Mouse (Mus musculus) frontal cortex, adult (tissue): ENCODE results near the gene Samd4b.

Source experiments
- ATAC-seq: cut with Nextera tagmentation; 2 replicates; pipeline ENCODE4 v1.9.2; 2017; ENCODE audit warnings: mild to moderate bottlenecking, moderate library complexity, mixed read lengths; ENCODE audit not compliant: low TSS enrichment

Samd4b gene

DNA sequence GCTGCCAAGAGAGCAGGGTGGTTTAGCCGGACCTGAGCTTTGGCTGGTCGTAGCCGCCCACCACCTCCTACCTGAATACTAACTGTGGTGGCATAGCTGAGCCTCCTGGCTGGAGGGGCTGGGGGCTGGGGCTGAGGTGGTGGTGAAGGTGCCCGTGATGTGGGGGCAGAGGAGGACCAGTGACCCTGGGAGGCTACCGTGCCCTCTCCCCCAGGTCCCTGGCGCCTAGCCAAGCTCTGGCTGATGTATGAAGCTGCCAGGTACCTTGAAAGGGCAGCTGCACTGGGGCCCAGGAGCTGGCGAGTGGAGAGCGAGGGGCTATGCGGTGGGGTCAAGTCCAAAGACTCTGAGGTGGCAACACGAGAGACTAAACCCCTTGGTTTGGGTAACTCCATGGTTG, 238.1 kb downstream of the Samd4b start:
- ATAC-seq, result no peak

DNA sequence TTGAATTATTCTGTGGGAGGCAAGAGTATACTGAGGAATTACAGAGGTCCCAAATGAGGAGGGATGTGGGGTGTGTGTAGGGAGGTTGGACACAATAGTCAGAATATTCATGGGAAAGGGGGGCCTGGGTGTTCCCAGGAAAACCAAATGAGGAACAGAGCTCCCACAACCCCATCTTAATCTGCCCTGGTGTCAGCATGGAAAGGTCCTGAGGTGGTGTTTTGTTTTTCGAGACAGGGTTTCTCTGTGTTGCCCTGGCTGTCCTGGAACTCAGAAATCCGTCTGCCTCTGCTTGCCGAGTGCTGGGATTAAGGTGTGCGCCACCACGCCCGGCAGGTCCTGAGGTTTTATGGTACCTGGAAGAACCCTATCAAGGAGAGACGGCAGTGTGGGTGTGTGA, 239.5 kb downstream of the Samd4b start:
- ATAC-seq, result no peak

DNA sequence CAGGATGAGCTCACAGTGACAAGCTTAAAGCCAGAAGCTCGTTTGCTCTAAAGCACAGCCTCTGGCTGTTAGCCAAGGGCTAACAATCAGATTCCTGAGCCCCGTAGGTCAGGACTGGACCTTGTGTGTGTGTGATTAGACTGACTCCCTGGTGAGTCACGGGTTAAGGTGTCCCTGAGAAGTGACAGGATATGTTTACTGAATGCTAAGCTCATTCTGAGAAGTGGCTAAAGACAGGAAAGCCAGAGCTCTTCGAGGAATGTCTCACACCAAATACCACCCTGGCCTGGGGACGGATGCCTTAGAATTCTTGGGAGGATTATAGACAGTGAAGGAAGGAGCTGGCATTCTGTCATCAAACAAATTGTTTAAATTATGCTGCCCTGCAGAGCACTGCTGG, 240.0 kb downstream of the Samd4b start:
- ATAC-seq, result no peak

DNA sequence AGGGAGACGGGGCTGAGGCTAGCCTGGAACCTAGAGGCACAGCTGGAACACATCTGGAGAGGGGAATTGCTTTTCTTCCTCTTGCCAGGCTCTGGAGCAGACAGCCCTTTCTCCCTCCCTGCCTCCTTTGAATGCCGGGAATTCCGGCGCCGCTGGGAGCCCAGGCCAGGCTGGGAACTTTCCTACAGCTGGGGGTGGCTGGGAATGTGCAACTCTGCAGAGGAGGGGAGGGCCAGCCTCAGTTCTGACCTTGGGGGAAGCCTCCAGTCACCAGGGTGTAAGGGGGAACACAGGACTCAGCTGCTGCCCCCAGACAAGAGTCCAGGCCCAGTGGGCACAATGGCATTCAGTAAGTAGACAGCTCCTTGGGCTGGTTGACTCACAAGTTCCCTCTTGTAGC, 241.0 kb downstream of the Samd4b start:
- ATAC-seq, result no peak

GRCm38 (mm10) chr7:28355221-28355620, 242.7 kb downstream of the Samd4b start:
- no peak for ATAC-seq

DNA sequence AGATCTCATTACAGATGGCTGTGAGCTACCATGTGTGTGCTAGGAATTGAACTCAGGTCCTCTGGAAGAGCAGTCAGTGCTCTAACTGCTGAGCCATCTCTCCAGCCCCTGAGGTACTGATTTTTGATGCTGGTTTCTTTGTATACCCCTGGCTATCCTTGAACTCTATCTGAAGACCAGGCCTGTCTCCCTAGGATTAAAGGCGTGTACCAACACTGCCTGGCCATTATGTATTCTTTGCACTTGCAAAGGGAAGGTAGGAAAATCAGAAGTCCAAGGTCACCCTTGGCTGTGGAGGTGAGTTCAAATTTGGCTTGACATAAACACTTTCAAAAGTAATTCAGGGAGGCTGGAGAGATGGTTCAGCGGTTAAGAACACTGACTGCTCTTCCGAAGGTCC, 243.3 kb downstream of the Samd4b start:
- no peak for ATAC-seq

DNA sequence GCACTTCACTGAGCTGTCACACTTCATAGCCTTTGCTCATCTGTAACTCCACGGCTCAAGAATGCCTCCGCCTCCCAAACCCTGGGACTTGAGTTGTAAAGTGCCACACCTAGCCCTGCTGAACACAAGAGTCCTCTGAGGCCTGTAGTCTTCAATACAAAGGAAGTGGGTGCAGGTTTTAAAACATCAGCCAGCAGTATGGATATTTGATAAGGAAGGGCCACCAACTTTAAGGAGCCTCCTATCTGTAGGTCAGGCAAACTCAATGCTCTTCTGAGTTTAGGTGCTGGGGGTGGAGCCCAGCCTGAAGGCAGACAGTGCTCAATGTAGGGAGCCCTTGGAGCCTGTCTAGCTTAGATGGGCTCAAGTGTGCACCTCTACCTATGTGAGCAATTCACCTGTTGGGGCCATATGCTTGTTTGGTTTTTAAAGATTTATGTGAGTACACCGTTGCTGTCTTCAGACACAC, 243.8 kb downstream of the Samd4b start:
- no peak for ATAC-seq

DNA sequence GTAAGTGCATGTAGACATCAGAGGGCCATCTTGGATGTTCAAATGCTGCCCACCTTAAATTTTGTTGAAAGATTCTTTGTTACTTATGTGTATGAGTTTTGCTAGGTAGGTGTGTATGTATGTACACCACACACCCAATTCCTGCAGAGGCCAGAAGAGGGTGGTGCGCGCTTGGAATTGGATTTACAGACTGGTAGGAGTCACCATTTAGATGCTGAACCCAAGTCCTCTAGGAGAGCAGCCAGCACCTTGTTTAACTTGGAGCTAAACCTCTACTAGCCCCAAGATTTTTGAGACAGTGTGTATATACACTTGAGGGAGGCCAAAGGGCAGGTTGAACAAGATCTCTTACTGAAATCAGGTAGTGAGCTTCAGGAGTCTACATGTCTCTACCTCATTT, 244.7 kb downstream of the Samd4b start:
- no peak for ATAC-seq

DNA sequence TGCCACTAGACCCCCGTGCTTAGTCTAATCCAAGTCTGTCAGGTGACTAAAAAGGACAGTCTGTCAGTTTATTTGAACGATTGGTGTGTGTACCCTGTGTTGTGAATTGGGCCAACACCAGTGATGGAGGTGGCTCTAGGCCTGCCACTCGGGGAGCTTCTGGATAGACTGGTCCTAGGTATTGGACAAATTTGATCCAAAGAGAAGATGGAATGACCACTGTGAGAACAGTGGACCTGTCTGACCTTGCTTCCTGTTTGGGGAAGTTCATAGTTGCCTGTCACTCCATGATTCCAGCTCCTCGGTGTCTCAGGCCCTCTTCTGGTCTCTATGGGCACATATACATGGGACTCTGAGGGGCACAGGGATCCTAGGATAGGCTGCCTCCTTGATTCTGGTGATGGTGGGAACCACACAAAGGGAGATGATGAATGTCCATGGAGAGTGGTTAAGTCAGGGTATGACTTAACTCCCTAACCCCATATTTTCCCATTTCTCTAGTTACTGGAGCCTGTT, 246.2 kb downstream of the Samd4b start:
- no peak for ATAC-seq

- ATAC-seq, result peak; percentile 93
Measured at GRCm38 (mm10) chr7:28350155-28350883, 247.6 kb downstream of the Samd4b start, which contains the start of gene Rps16. Gene Rps16, plus strand, starts transcription at chr7:28350652.
